Mouse (Mus musculus): ENCODE results near the gene Fam102a. TPM values are rescaled to one million over a fixed set of nuclear protein-coding genes. Genes with fewer than 3 reads are reported as not detected.

Fam102a gene
- polyA plus RNA-seq, 1 experiment from 2014 or later: 5.8 TPM

DNA sequence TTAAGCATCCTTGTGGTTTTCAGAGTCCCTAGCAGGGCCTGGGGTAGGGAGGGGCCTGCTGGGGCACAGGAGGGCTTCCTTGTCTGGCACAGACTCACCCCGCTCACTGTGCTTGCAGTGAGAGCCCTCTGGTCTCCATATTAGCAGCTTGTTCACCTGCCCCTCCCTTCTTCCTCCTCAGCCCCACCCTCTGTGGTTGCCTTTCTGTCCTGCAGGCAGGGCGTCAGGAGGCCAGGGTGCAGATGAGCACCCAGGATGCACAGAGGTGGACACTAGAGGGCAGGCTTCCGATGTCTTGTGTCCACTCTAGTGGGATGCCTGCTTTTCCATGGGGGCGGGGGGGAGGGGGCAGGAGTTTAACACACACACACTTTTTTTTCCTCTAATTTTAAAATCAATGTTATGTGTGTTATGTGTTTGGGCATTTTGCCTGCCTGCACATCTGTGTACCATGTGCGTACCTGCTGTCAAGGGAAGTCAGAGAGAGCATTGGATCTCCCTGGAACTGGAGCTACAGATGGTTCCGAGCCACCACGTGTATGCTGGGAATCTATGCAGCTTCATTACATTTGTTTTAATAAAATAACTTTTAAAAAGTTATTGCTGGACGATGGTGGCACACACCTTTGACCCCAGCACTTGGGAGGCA lies 66.4 kb downstream of the Fam102a start:
- no peak; the same call in 1 of the 2 replicates for ATAC-seq (replicated peaks; ENCODE audit: extremely low read depth, insufficient read depth, low FRiP score)

DNA sequence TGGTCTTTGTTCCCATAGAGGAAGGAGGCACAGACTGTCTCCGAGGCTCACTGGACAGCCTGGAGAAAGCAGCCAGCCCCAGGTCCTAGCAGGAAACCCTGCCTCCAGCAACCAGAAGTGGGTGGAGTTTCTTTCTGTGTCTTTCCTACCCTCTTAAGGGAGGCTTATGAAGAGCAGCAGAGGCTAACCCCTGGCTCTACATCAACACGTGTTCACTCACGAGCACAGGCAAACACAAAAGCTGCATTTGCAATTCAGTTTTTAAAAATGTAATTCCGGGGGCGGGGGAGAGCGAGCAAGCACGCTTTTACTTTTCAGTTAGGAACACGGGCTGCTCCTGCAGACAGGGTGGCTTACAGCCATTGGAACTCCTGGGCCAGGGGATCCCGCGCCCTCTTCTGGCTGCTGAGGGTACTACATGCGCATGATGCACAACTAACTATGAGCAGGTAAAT lies 67.5 kb downstream of the Fam102a start:
- Histone ChIP-seq H3K36me3 (ENCODE audit: control insufficient read depth, insufficient read depth) (peaks cover 6% of the 10 kb centered on the region; the same call in 1 of the 2 replicates), H3K4me2 (ENCODE audit: low read depth, low read length) (peak overlapping the region; percentile 60), H3K9me3 (replicated peaks; ENCODE audit: control insufficient read depth, low read length) (no peaks in the 10 kb centered on the region), H3K4me1 (ENCODE audit: control insufficient read depth, insufficient read depth, low read length) (peaks cover 19% of the 10 kb centered on the region), H3K4me3 (ENCODE audit: low read length) (peak overlapping the region; percentile 39), H3K27me3 (ENCODE audit: control insufficient read depth, insufficient read depth, low read length) (no peaks in the 10 kb centered on the region), H3K9ac (ENCODE audit: low read length) (peak overlapping the region; percentile 6; the same call in 1 of the 2 replicates), H3K27ac (ENCODE audit: low read length) (peak overlapping the region; percentile 15; the same call in 1 of the 2 replicates)
- ATAC-seq (replicated peaks; ENCODE audit: extremely low read depth, insufficient read depth, low FRiP score): peak; percentile 46
- WGBS: 3% methylated on average over 11 of the region's 11 CpGs

More for the DNA sequence above, 66.4 kb downstream of the Fam102a start:
- H3K36me3 ChIP-seq (ENCODE audit: control insufficient read depth, insufficient read depth): peaks cover 9% of the 10 kb centered on the region; the same call in 1 of the 2 replicates
- no peaks in the 10 kb centered on the region for H3K9me3 ChIP-seq (replicated peaks; ENCODE audit: control insufficient read depth, low read length)
- H3K27ac ChIP-seq (ENCODE audit: low read length): no peak overlapping the region
- WGBS: 39% methylated on average over 8 of the region's 8 CpGs
- H3K4me1 ChIP-seq (ENCODE audit: control insufficient read depth, insufficient read depth, low read length): peaks cover 15% of the 10 kb centered on the region
- no peak overlapping the region for H3K4me2 ChIP-seq (ENCODE audit: low read depth, low read length)
- H3K27me3 ChIP-seq (ENCODE audit: control insufficient read depth, insufficient read depth, low read length): no peaks in the 10 kb centered on the region
- H3K9ac ChIP-seq (ENCODE audit: low read length): no peak overlapping the region
- no peak overlapping the region for H3K4me3 ChIP-seq (ENCODE audit: low read length)

DNA sequence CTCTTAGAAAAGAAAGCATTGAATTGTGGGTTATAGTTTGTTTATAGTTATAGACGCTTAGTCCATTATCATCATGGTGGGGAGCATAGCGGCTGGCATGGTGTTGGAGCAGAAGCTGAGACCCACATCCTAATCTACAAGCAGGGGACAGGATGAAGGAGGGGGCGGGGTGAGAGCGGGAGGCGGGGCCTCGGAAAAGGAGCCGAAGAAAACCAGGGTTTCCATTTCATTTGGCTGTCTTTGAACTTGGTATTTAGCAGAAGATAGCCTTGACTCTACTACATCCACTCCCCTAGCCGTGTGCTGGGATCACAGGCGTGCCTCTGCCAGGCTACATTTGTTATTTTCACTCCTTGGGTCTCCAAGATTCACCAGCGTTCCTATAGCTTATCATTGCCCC lies 69.5 kb downstream of the Fam102a start:
- Histone ChIP-seq H3K4me2 (ENCODE audit: low read depth, low read length) (no peak overlapping the region), H3K9me3 (replicated peaks; ENCODE audit: control insufficient read depth, low read length) (no peaks in the 10 kb centered on the region), H3K36me3 (ENCODE audit: control insufficient read depth, insufficient read depth) (no peaks in the 10 kb centered on the region), H3K9ac (ENCODE audit: low read length) (no peak overlapping the region), H3K27me3 (ENCODE audit: control insufficient read depth, insufficient read depth, low read length) (no peaks in the 10 kb centered on the region), H3K27ac (ENCODE audit: low read length) (no peak overlapping the region), H3K4me3 (ENCODE audit: low read length) (no peak overlapping the region), H3K4me1 (ENCODE audit: control insufficient read depth, insufficient read depth, low read length) (peaks cover 37% of the 10 kb centered on the region)
- WGBS: 35% methylated on average over 10 of the region's 10 CpGs
- no peak for ATAC-seq (replicated peaks; ENCODE audit: extremely low read depth, insufficient read depth, low FRiP score)

- WGBS: 14% methylated on average over 47 of the region's 55 CpGs
- Histone ChIP-seq H3K4me3 (ENCODE audit: low read length) (peak overlapping the region; percentile 80), H3K27ac (ENCODE audit: low read length) (peak overlapping the region; percentile 64), H3K4me1 (ENCODE audit: control insufficient read depth, insufficient read depth, low read length) (peaks cover 50% of the 10 kb centered on the region), H3K9ac (ENCODE audit: low read length) (peak overlapping the region; percentile 88), H3K9me3 (replicated peaks; ENCODE audit: control insufficient read depth, low read length) (no peaks in the 10 kb centered on the region), H3K36me3 (ENCODE audit: control insufficient read depth, insufficient read depth) (no peaks in the 10 kb centered on the region), H3K27me3 (ENCODE audit: control insufficient read depth, insufficient read depth, low read length) (no peaks in the 10 kb centered on the region), H3K4me2 (ENCODE audit: low read depth, low read length) (peak overlapping the region; percentile 92)
- peak; percentile 63 for ATAC-seq (replicated peaks; ENCODE audit: extremely low read depth, insufficient read depth, low FRiP score)
These were observed 71.3 kb downstream of the Fam102a start for GRCm38 (mm10) chr2:32606161-32607142.

DNA sequence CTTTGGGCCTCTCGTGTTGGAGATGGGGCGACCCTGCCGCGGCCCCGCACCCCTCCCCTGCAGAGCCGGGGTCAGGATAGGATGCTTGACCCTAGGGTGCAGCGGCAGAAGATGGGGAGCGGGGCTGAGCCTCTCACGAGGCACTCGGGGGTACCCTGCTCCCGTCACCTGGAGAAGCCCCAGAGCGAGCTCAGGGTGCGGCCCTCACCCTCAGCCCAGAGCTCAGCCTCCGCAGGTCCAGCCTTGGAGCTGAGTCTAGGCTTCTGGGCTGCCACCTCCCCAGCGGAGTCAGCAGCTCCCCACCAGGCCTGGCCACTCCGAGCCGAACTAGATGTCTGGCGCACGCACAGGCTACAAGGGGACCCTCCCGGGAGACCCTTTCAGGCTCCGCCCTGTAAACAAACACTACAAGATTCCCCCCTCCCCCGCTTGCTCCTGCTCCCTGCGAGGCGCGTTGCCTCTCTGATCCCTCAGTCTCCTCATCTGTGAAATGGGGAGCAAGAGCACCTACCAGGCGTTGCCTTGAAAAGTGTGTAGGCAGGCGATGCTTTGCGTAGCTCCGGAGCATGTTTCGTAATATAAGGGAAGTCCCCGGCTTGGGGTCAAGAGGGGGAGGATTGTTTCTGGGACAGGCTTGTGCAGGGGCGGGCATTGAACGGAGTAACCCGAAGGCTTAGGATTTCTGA lies 72.3 kb downstream of the Fam102a start:
- Histone ChIP-seq H3K27ac (ENCODE audit: low read length) (peak overlapping the region; percentile 97), H3K9ac (ENCODE audit: low read length) (peak overlapping the region; percentile 88), H3K4me2 (ENCODE audit: low read depth, low read length) (peak overlapping the region; percentile 92), H3K9me3 (replicated peaks; ENCODE audit: control insufficient read depth, low read length) (no peaks in the 10 kb centered on the region), H3K36me3 (ENCODE audit: control insufficient read depth, insufficient read depth) (no peaks in the 10 kb centered on the region), H3K4me3 (ENCODE audit: low read length) (peak overlapping the region; percentile 80), H3K4me1 (ENCODE audit: control insufficient read depth, insufficient read depth, low read length) (peaks cover 47% of the 10 kb centered on the region), H3K27me3 (ENCODE audit: control insufficient read depth, insufficient read depth, low read length) (no peaks in the 10 kb centered on the region)
- WGBS: 6% methylated on average over 34 of the region's 34 CpGs
- ATAC-seq (replicated peaks; ENCODE audit: extremely low read depth, insufficient read depth, low FRiP score): no peak

- Histone ChIP-seq H3K27me3 (ENCODE audit: control insufficient read depth, insufficient read depth, low read length) (no peaks in the 10 kb centered on the region), H3K36me3 (ENCODE audit: control insufficient read depth, insufficient read depth) (peaks cover 5% of the 10 kb centered on the region; the same call in 1 of the 2 replicates), H3K9me3 (replicated peaks; ENCODE audit: control insufficient read depth, low read length) (no peaks in the 10 kb centered on the region), H3K4me2 (ENCODE audit: low read depth, low read length) (peak overlapping the region; percentile 92), H3K9ac (ENCODE audit: low read length) (peak overlapping the region; percentile 78), H3K4me3 (ENCODE audit: low read length) (peak overlapping the region; percentile 80), H3K27ac (ENCODE audit: low read length) (peak overlapping the region; percentile 97), H3K4me1 (ENCODE audit: control insufficient read depth, insufficient read depth, low read length) (peaks cover 46% of the 10 kb centered on the region)
- 4% methylated on average over 25 of the region's 25 CpGs for WGBS
- peak; percentile 81 for ATAC-seq (replicated peaks; ENCODE audit: extremely low read depth, insufficient read depth, low FRiP score)
These were observed 73.1 kb downstream of the Fam102a start for GRCm38 (mm10) chr2:32608141-32608777.

GRCm38 (mm10) chr2:32608778-32609435 lies 73.8 kb downstream of the Fam102a start:
- Histone ChIP-seq H3K4me3 (ENCODE audit: low read length) (peak overlapping the region; percentile 80), H3K4me2 (ENCODE audit: low read depth, low read length) (peak overlapping the region; percentile 92), H3K9me3 (replicated peaks; ENCODE audit: control insufficient read depth, low read length) (no peaks in the 10 kb centered on the region), H3K27ac (ENCODE audit: low read length) (peak overlapping the region; percentile 97), H3K27me3 (ENCODE audit: control insufficient read depth, insufficient read depth, low read length) (no peaks in the 10 kb centered on the region), H3K9ac (ENCODE audit: low read length) (peak overlapping the region; percentile 78), H3K4me1 (ENCODE audit: control insufficient read depth, insufficient read depth, low read length) (peaks cover 48% of the 10 kb centered on the region), H3K36me3 (ENCODE audit: control insufficient read depth, insufficient read depth) (peaks cover 5% of the 10 kb centered on the region; the same call in 1 of the 2 replicates)
- peak; percentile 66 for ATAC-seq (replicated peaks; ENCODE audit: extremely low read depth, insufficient read depth, low FRiP score)
- 39% methylated on average over 18 of the region's 18 CpGs for WGBS
